Mouse (Mus musculus): Measurements from ENCODE around the gene Chst5.
"Not testable (repeated sequence)": the region's sequence is repeated elsewhere in the genome, so short reads cannot be mapped to it uniquely, and the experiment has no call there.

The Chst5 gene

DNA sequence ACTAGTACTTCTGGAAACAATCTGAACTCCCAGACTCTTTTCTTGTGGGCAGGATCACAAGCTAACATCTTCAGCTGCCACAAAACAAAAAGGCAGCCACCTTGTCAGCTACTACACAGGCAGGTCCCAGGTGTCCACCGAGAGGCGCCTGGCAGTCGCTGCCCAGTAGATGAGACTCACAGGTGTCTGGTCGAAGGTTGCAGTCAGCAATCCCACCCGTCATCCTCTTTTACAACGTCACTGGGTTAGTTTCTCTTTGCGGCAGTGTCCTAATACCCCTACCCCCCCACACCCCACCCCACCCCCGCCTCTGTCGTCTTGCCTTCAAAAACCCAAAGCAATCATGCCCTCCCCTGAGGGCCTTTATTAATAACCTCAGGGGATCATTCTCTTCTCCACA, 34.5 kb downstream of the Chst5 start:
- in situ Hi-C loops (cut with MboI, MseI) = no loop called here

DNA sequence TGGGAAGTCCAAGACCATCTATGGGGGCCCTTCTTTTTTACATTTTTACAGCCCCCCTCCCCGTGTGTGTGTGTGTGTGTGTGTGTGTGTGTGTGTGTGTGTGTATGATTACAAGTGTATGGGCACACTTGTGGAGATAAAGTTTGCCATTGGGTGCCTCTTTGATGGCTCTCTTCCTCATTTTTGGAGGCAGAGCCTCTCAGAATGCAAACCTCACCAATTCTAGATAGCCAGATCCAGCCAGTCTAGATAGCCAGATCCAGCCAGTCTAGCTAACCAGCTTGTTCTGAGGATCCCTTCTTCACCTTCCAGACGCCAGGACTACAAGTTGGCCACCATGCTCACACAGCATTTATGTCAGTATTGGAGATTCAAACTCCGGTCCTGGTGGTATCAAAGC, 39.0 kb downstream of the Chst5 start:
- in situ Hi-C loops (cut with MboI, MseI) = no loop called here

DNA sequence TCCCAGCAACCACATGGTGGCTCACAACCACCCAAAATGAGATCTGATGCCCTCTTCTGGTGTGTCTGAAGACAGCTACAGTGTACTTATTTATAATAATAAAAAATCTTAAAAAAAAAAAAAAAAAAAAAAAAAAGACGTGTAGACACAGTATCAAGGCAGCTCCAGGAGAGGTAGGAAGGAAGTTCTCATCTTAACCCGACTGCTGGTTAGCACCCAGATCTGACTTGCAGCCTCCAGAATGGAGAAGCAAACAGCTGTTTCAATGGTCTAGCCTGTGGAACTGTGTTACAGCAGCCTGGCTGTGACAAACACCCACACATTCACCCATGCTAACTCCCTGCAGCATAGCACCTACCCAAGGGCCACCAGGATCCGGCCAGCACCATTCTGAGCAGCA, 39.9 kb downstream of the Chst5 start:
- in situ Hi-C loops (cut with MboI, MseI) = no loop called here

DNA sequence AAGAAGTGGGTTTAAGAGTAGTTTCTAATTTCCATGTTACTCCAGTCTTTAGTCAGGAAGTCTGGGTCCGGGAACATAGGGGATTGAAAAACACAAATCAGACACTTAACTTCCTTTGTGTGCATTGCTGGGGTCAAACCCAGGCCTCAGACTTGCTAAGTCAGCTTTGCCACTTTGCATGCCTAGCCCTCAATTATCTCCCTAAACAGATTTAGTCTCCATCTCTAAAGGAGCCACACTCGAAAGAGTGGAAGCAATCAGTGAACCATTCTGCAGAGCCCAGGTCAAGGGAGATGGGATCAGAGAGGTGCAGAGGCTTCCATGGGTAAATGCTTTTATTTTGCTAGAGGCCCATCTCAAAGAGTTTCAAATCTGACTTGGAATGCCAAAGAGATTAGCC, 41.6 kb downstream of the Chst5 start:
- in situ Hi-C loops (cut with MboI, MseI) = no loop called here

DNA sequence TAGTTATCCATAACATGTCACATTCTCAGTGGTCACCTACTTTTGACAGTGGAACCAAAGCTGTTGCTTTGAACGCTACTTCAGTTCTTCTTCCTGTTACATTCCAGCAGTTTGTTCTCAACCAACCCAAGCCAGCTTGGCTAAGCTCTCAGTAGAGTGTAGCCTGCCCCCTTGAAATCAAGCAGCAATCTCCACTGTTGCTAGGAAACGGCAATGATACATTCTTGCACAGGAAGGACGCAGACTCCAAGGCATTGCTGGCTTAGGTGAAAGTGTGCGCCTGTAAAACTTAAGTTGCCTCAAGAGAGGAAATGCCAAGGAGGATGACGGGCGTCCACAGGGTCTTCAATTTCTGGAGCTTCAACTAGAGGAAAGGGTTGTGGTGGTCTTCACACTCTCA, 44.4 kb downstream of the Chst5 start:
- in situ Hi-C loops (cut with MboI, MseI) = no loop called here

DNA sequence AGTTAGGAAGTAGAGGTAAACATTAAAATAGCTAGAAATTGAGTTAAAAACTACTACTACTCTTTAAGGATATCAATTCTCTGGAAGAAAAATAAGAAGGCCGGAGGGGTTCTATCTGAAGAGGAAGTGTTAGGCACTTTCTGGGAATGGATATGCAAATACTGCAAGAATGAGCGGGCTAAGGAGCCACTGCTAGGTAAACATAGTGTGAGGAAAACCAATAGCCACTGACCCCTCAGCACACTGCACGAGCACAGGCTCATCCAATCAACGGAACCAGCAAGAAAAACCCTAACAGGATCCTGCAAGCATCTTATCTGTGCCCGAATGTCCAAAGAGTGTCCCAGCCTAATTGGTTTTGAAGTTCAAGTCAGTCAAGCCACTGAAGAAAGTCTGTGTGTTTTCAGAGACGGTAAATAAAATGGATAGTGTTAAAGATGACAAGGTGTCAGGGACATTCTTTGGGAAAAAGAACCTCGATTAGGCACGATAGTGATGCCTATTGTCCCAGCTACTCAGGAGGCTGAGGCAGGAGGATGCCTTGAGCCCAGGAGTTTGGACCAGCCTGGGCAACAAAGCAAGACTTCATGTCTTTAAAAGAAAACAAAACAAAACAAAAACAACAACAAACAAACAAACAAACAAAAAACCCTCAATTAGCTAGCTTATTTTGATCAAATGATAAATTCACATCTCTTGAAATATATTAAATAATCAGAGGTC, 45.0 kb downstream of the Chst5 start:
- in situ Hi-C loops (cut with MboI, MseI) = no loop called here

DNA sequence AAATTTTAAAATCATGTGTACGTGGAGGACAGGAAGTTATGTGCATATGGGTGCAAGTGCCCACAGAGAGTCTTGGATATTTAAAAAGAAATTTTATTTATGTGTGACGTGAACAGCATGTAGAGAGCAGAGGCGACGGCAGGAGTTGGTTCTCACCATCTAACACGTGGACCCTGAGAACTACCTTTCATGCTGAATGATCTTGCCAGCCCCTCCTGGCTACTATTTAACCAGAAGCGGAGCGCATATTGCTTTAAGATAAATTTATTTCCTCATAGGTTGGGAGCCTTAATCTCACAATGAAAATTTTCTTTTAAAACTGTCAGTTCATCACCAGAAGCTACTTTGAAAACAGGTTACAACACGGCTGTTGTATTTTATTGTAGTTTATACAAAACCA, 45.6 kb downstream of the Chst5 start:
- in situ Hi-C loops (cut with MboI, MseI) = loop anchor here (5.0 kb wide), 1 partner anchor 143 kb away; no protein-coding TSS in a partner anchor

DNA sequence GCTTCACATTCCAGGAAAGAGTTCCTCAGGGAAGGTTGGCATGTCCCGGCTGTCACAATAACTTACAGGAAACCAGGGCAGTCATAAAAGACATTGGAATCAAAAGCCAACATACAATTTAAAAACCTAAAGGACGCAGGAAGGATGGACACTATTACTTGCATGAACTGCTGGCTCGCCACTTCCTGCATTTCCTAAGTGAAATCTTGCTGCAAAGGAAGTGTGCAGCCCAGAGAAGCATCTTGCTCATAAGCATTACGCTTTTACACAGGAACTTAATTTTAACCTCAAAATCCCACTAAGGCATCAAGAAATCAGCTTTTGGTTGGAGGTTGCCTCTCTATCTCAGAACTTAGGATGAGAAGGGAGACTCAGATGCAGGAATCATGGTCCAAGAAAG, 47.0 kb downstream of the Chst5 start:
- in situ Hi-C loops (cut with MboI, MseI) = loop anchor here (5.0 kb wide), 1 partner anchor 144 kb away; no protein-coding TSS in a partner anchor

DNA sequence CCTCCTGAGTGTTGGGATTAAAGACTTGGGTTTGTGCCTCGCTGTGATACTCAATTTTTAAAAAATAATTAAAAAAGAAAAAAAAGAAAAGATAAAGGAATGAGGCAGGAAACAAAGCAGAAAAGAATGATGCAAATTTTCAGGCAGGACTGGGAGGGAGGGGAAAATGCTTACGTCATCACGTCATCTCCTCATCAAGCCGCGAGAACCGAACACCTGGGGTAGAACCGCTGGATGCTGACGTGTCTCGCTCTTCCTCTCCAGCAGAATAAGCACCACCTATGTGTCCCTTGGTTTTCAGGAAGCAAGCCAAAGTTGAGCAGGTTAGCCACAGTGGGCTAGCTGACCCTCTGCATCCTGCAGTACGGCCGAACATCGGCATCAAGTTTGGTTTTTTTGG, 54.3 kb downstream of the Chst5 start:
- in situ Hi-C loops (cut with MboI, MseI) = no loop called here

DNA sequence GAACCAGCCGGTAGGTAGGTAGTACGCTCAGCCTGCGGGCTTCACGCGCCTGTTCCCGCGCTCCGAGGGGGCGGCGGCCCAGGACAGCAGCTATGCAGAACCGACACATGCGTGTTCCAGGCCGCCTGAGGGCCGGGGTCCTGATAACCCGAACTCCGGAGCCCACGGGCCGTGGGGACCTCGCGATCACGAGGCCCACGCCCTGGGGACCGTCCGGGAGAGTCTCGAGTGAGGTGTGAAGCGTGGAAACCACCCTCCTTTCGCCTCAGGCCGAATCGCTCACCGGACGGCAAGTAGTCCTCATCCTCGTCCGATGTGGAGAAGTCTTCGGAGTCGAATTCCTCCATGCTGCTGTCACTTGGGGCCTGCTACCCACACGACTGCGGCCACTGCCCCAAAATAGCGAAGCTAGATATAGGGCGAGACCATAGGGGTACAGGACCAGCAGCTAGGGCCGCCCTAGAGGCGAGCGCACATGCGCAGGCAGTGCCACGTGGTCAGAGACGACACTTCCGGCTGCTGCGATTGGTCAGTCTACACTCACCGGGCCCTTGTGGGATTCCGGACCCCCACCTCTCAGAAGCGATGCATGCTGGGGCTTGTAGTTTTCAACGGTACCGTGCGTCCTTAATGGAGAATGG, 56.3 kb downstream of the Chst5 start, which contains the start of gene Cfdp1:
TSS of gene Cfdp1 (minus strand) at position 431 of the 641 bp plus-strand sequence.
- in situ Hi-C loops (cut with MboI, MseI) = no loop called here

DNA sequence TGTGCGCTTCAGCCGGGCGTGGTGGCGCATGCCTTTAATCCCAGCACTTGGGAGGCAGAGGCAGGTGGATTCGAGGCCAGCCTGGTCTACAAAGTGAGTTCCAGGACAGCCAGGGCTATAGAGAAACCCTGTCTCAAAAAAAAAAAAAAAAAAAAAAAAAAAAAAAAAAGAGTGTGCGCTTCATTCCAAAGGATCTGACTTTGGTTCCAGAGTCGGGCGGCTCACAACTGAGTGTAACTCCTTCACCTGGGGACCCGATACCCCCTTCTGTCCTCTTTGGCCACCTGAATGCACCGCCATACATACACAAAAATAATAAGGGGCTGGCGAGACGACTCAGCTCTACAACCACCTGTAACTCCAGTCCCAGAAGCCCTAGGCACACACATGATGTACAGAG, 57.0 kb downstream of the Chst5 start:
- in situ Hi-C loops (cut with MboI, MseI) = not testable (repeated sequence)

DNA sequence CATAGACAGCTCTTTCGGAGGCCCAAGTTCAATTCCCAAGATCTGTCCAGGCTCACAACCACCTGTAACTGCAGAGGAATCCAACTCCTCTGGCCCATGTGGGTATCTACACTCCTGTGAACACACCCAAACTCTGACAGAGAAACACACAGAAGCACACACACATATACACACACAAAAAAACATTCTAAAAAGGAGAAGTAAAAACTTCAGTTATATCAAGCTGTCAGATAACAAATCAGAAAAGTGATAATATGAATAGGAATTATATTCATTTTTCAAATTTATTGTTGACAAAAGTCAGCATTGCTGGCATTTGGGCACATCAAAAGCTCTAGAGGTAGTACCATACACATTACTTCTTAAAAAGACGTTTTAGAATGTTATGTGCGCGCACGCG, 63.5 kb downstream of the Chst5 start:
- in situ Hi-C loops (cut with MboI, MseI) = no loop called here

Measured in T-helper 2 cell (primary cell).